Mouse (Mus musculus) c-Kit-positive CD71-positive TER-119-negative erythroid progenitor cells, embryonic 14.5 days (primary cell): ENCODE data around the gene Fam169a.

Experiments used
- DNase-seq: peaks from one replicate; pipeline ENCODE4 v3.0.0-alpha.2; 2013; ENCODE audit warnings: low read depth

Fam169a gene

GRCm38 (mm10) chr13:97180113-97180828 is 113.2 kb downstream of the Fam169a start:
- DNase-seq = no peak
